15 mouse cellular contexts compared by ENCODE assay signal in genomic region chr17:73663237-73663636, GRCm38 (mm10).
"Had no signal": no experiment of that assay in that cellular context is flagged by ENCODE, and none has a peak within 500 bp of the region (broad histone marks: within the 10 kb centered on the region; RNA-seq: fewer than 3 reads in every experiment).

No protein-coding gene starts in this region.

- H3K27ac ChIP-seq: midbrain, embryonic 13.5 days; midbrain, embryonic 15.5 days; neural tube, embryonic 12.5 days; stomach, embryonic 15.5 days; stomach, postnatal 0 days had no signal

- H3K4me3 ChIP-seq: megakaryocyte, embryonic 14.5 days; midbrain, embryonic 13.5 days; midbrain, embryonic 15.5 days; neural tube, embryonic 12.5 days; stomach, embryonic 15.5 days had no signal

- H3K4me2 ChIP-seq: lung, embryonic 14.5 days; midbrain, embryonic 11.5 days; midbrain, embryonic 13.5 days; midbrain, embryonic 15.5 days; neural tube, embryonic 12.5 days; stomach, embryonic 15.5 days had no signal

- ATAC-seq: midbrain, embryonic 13.5 days; midbrain, embryonic 15.5 days had no signal

- H3K4me1 ChIP-seq: midbrain, embryonic 13.5 days; midbrain, embryonic 15.5 days; neural tube, embryonic 12.5 days; stomach, embryonic 15.5 days had no signal

- H3K9me3 ChIP-seq: megakaryocyte, embryonic 14.5 days; midbrain, embryonic 13.5 days; midbrain, embryonic 15.5 days; neural tube, embryonic 12.5 days; stomach, embryonic 15.5 days had no signal

- H3K27me3 ChIP-seq: midbrain, embryonic 13.5 days; midbrain, embryonic 15.5 days; neural tube, embryonic 12.5 days; stomach, embryonic 15.5 days had no signal

- H3K9ac ChIP-seq: lung, embryonic 14.5 days; midbrain, embryonic 13.5 days; midbrain, embryonic 15.5 days; neural tube, embryonic 12.5 days; stomach, embryonic 15.5 days had no signal

- H3K36me3 ChIP-seq: midbrain, embryonic 13.5 days; midbrain, embryonic 15.5 days; neural tube, embryonic 12.5 days; stomach, embryonic 15.5 days had no signal

- DNase-seq: lung, adult 18-20 months; lung, embryonic 14.5 days; lung, postnatal 10 days; lung, postnatal 4 days; right cerebral cortex, postnatal 14 days; thymus, adult 2 months; thymus, postnatal 25 days; thymus, postnatal 4 days had no signal
